Mouse (Mus musculus): ENCODE measurements around the gene Tdrd1. TPM values are rescaled to one million over a fixed set of nuclear protein-coding genes. Genes with fewer than 3 reads are reported as not detected.
A peak's percentile ranks its signal among the peaks of the same experiment; 100 is the strongest.

Gene Tdrd1
- not detected in 2 replicates for polyA plus RNA-seq (2012)

DNA sequence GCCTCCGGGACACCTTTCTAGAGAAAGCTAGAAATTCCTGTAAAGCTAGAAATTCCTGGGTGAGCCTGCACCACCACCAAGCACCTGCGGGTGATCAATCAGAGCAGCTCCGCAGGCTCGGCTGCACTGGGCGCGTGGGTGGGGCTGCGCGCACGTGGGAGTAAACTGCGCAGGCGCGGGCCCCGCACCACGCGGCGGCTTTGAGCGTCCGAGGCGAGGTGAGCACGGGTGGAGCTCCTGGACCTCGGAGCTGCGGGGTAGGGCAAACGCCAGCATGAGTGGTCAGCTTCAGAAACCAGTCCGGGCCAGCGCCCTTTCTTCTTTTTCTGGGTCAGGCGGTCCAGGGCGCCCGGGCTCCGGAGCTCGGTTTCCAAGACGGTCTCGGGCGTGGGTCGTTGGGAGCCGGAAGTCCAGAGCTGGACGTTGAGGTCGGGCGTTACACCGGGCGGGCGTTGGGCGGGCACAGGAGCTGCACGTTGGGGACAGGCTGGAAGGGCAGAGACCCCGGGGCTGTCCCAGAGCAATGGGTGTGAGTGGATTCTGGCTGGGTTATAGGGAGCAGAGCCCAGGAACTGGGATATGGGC is at the start of gene Tdrd1:
Gene Tdrd1 (plus strand): TSS at position 163 of the 585 bp plus-strand sequence.
- TF ChIP-seq GATA1 (IDR thresholded peaks at IDR 0.05; ENCODE audit: low read length): no peak

GRCm38 (mm10) chr19:56776719-56777382 is 49.2 kb upstream of the Tdrd1 start:
- TF ChIP-seq GATA1 (IDR thresholded peaks at IDR 0.05; ENCODE audit: low read length): no peak

GRCm38 (mm10) chr19:56787911-56788310 is 38.1 kb upstream of the Tdrd1 start:
- TF ChIP-seq GATA1 (IDR thresholded peaks at IDR 0.05; ENCODE audit: low read length): no peak

DNA sequence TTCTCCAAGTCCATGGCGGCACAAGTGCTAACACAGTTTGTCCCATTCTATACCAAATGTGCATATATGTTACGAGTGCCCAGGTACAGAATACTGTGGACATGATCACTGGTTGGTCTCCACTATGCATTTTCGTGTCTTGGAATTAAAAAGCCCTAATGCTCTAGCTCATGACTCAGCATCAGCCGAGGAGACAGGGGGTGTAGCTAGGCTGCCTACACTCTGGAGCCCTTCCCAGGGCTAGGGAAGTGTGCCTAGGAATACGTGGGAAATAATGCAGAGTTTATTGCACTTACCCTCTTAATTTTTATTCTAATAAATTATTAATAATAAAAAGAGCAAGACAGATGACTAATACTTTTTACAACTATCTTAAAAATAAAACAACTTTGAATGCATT is 37.1 kb upstream of the Tdrd1 start:
- no peak for TF ChIP-seq GATA1 (IDR thresholded peaks at IDR 0.05; ENCODE audit: low read length)

- no peak for TF ChIP-seq GATA1 (IDR thresholded peaks at IDR 0.05; ENCODE audit: low read length)
Observed at GRCm38 (mm10) chr19:56797376-56797775, 28.6 kb upstream of the Tdrd1 start.

DNA sequence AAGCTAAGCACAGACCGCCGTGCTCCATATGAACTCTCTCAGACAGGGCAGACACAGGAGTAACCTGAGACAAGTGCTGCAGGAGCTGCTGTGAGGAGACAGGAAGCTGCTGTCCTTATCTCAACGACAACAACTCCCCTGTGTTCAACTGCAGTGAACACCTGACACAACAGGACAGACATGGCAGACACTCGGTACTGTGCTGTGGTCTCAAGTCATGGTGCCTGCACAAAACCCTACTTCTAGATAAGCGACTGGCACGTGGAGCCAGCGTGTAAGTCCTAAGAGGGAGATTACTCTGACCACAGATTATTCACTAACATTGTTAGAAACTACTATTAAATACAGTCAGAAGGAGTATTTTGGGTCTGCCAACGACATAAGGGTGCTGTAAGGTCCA is 25.8 kb upstream of the Tdrd1 start:
- peak; percentile 54 for TF ChIP-seq GATA1 (IDR thresholded peaks at IDR 0.05; ENCODE audit: low read length)

- TF ChIP-seq GATA1 (IDR thresholded peaks at IDR 0.05; ENCODE audit: low read length): peak; percentile 29
Observed at GRCm38 (mm10) chr19:56800930-56801655, 24.9 kb upstream of the Tdrd1 start.

GRCm38 (mm10) chr19:56801656-56802351 is 24.2 kb upstream of the Tdrd1 start:
- TF ChIP-seq GATA1 (IDR thresholded peaks at IDR 0.05; ENCODE audit: low read length): peak; percentile 94

DNA sequence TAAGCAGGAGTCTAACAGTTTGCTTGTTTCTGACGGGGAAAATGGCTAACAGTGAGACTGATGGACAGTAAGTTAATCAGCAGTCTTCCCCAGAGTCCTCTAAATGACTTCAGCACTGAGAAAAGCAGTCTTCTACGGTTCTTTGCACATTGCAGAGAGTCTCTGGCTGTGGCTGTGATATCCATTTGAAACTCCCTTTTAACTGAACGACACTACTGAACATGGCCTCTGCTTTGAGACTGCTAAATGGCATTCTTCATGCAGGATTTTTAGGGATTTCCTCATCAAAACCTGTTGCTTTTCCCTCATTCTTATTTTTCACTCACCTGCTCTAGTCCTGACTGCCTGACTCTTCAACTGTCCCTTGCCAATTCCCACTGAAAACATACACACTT is 23.7 kb upstream of the Tdrd1 start:
- no peak for TF ChIP-seq GATA1 (IDR thresholded peaks at IDR 0.05; ENCODE audit: low read length)

- TF ChIP-seq GATA1 (IDR thresholded peaks at IDR 0.05; ENCODE audit: low read length): no peak
Observed at GRCm38 (mm10) chr19:56805366-56805765, 20.6 kb upstream of the Tdrd1 start.

GRCm38 (mm10) chr19:56807122-56807521 is 18.9 kb upstream of the Tdrd1 start:
- TF ChIP-seq GATA1 (IDR thresholded peaks at IDR 0.05; ENCODE audit: low read length): no peak

DNA sequence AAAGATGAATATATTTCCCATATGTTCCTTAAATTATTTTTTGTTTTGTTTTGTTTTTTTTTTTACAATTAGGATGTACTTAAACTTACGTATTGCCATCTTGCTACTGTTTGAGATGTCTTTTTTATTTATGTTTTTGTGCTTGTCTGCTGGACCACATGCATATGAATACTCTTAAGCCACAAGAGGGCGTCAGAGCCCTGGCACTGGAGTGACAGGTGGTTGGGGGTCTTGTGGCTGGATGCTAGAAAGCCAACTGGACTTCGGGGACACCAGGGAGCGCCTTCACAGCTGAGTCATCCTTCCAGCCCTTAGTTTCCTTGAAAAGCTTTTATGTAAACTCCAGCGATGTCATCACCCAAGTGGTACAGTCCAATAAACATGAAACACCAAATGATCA is 17.2 kb upstream of the Tdrd1 start:
- TF ChIP-seq GATA1 (IDR thresholded peaks at IDR 0.05; ENCODE audit: low read length): no peak

GRCm38 (mm10) chr19:56810641-56811146 is 15.3 kb upstream of the Tdrd1 start:
- no peak for TF ChIP-seq GATA1 (IDR thresholded peaks at IDR 0.05; ENCODE audit: low read length)

DNA sequence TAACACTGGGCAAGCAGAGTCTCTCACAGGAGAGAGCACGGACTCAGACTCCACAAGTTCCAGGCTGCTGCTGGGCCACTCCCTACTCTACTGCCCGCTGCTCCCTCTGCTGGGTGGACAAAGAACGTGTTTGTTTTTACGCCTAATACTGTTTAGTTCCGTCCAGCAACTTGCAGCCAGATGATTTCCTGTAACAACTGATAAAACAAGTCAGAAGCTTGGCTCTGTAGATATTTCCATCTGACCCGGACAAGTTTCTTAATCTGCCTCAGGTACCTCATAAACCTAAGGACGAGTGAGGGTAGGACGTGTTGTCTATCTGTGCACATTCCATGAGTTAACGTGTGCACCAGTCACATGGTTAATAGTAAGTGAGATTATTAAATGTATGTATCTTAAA is 14.4 kb upstream of the Tdrd1 start:
- TF ChIP-seq GATA1 (IDR thresholded peaks at IDR 0.05; ENCODE audit: low read length): peak; percentile 78

DNA sequence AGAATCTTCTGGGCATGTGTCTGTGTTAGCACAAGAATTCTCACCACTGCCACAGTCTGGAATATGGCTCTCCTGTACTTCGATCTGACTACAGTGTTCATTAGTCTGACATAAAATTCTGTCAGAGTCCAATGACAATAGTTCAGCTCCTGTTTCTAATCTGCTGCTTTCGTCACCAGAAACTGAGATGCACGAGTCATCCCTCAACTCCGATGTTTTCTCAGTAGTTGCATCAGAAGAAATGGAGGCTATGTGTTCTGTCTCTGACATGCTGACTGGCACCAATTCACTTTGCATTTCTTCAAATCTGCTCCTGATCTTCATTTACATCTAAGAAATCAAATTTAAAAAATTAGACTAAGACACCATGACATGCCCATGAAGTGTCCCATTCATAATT is 12.6 kb upstream of the Tdrd1 start:
- TF ChIP-seq GATA1 (IDR thresholded peaks at IDR 0.05; ENCODE audit: low read length): no peak

Data from G1E-ER4 (cell line).